Comparison of ENCODE assay signal across 10 mouse cellular contexts in genomic region chr1:25996685-25997084, GRCm38 (mm10).
"Had no signal": no experiment of that assay in that cellular context is flagged by ENCODE, and none has a peak within 500 bp of the region (broad histone marks: within the 10 kb centered on the region; RNA-seq: fewer than 3 reads in every experiment).

No protein-coding gene starts in this region.

- H3K27ac ChIP-seq: limb, embryonic 13.5 days; liver, embryonic 14.5 days; stomach, embryonic 15.5 days had no signal

- H3K9ac ChIP-seq: limb, embryonic 13.5 days; liver, embryonic 14.5 days; stomach, embryonic 15.5 days had no signal

- H3K27me3 ChIP-seq: limb, embryonic 13.5 days; stomach, embryonic 15.5 days had no signal

- H3K4me3 ChIP-seq: limb, embryonic 13.5 days; stomach, embryonic 15.5 days had no signal

- DNase-seq: kidney, adult 18-20 months; kidney, postnatal 10 days; left cerebral cortex, postnatal 4 days; lung, adult 18-20 months; midbrain, embryonic 14.5 days; right cerebral cortex, postnatal 14 days; thymus, postnatal 36 days had no signal

- H3K9me3 ChIP-seq: limb, embryonic 13.5 days; stomach, embryonic 15.5 days had no signal

- H3K4me1 ChIP-seq: limb, embryonic 13.5 days; stomach, embryonic 15.5 days had no signal

- H3K4me2 ChIP-seq: limb, embryonic 13.5 days; stomach, embryonic 15.5 days had no signal

- H3K36me3 ChIP-seq: limb, embryonic 13.5 days; stomach, embryonic 15.5 days had no signal
